8 mouse cellular contexts compared by ENCODE assay signal in genomic region chr2:152734984-152735383, GRCm38 (mm10). TPM values are rescaled to one million over a fixed set of nuclear protein-coding genes. Genes with fewer than 3 reads are reported as not detected.
A peak's percentile ranks its signal among the peaks of the same experiment; 100 is the strongest.
DNase-seq lines count a peak whose midpoint lies in the region; ATAC-seq and TF ChIP-seq lines count a peak whose summit lies in the region.

No protein-coding gene starts in this region.

- peak overlapping the region; percentile 91 for H3K4me2 ChIP-seq in hindbrain, embryonic 16.5 days (ENCODE audit: low read length)

- no peaks in the 10 kb centered on the region for H3K9me3 ChIP-seq in hindbrain, embryonic 16.5 days (ENCODE audit: control insufficient read depth, low read length)

- POLR2A ChIA-PET in Patski (lab: Charles Lee): interaction anchor here (0.8 kb wide), 1 partner anchor 12 kb away, joined by 4 read pairs; no protein-coding TSS in a partner anchor

- H3K4me3 ChIP-seq in hindbrain, embryonic 16.5 days (ENCODE audit: low read length): peak overlapping the region; percentile 47

- WGBS in hindbrain, embryonic 16.5 days: under 1% methylated on average over 27 of the region's 28 CpGs

- H3K27me3 ChIP-seq in Patski: no peaks in the 10 kb centered on the region
- no peaks in the 10 kb centered on the region; the same call in 1 of the 2 replicates for H3K27me3 ChIP-seq in hindbrain, embryonic 16.5 days (replicated peaks; ENCODE audit: control insufficient read depth, insufficient read depth, low read length)

- H3K27ac ChIP-seq in hindbrain, embryonic 16.5 days (ENCODE audit: low read depth, low read length): peak overlapping the region; percentile 79

- H3K36me3 ChIP-seq in hindbrain, embryonic 16.5 days (ENCODE audit: control insufficient read depth, insufficient read depth, low read length): no peaks in the 10 kb centered on the region

- in situ Hi-C loops in Patski (cut with MboI; ENCODE audit: low pct_unique_long_range_greater_than_20kb): loop anchor here (5.0 kb wide), 1 partner anchor 172 kb away; no protein-coding TSS in a partner anchor

- TF ChIP-seq CTCF in Patski (IDR thresholded peaks at IDR 0.05): no peak

- peak; percentile 45 for ATAC-seq in Patski
- ATAC-seq in hindbrain, embryonic 16.5 days: peak; percentile 89

- CTCF ChIA-PET in Patski (lab: Charles Lee): interaction anchor here (2.5 kb wide), 1 partner anchor 38 kb away, joined by 14 read pairs; no protein-coding TSS in a partner anchor

- peaks cover 30% of the 10 kb centered on the region for H3K4me1 ChIP-seq in hindbrain, embryonic 16.5 days (ENCODE audit: control insufficient read depth, insufficient read depth, low read depth, low read length)

- no peak for DNase-seq in Patski (ENCODE audit: low read depth, low spot score)
- peak; percentile 89 to 94 for DNase-seq in cerebellum, postnatal 14 days
- DNase-seq in gastrocnemius, adult 18-20 months (ENCODE audit: low spot score): peak; percentile 85
- DNase-seq in left cerebral cortex, adult 18-20 months (ENCODE audit: low spot score in 2 of 2): peak; percentile 92 to 94
- peak; percentile 96 to 99 for DNase-seq in lung, postnatal 4 days
- DNase-seq in right cerebral cortex, adult 2 months (ENCODE audit: low spot score in 2 of 2): peak; percentile 94 to 95
- peak; percentile 96 for DNase-seq in urinary bladder, postnatal 25 days (ENCODE audit: low spot score)

- H3K9ac ChIP-seq in hindbrain, embryonic 16.5 days (ENCODE audit: low read depth, low read length): peak overlapping the region; percentile 54

RNA-seq across cellular contexts. Expression of gene Id1, which starts 1.1 kb away (rescaled TPM):
- polyA plus RNA-seq in Patski (2021): 117 TPM
- 10 to 100 TPM; 16.0 to 28.5 TPM for total RNA-seq in gastrocnemius, adult 18-20 months (2021)
- 56.8 and 68.4 TPM in 2 replicates for polyA plus RNA-seq in hindbrain, embryonic 16.5 days (2015; fragmentation: Nextera tagmentation; extraction: Ambion mirVana)
- total RNA-seq in left cerebral cortex, adult 18-20 months (2021): 10 to 100 TPM; 20.6 to 27.2 TPM

RNA-seq across cellular contexts. Expression of gene Cox4i2, which starts 19.0 kb away (rescaled TPM):
- polyA plus RNA-seq in Patski (2021): 0.14 TPM
- 1 to 10 TPM; 2.6 to 3.5 TPM for total RNA-seq in gastrocnemius, adult 18-20 months (2021)
- polyA plus RNA-seq in hindbrain, embryonic 16.5 days (2015; fragmentation: Nextera tagmentation; extraction: Ambion mirVana): 6.7 and 7.0 TPM in 2 replicates
- 1 to 10 TPM; 2.7 to 2.8 TPM for total RNA-seq in left cerebral cortex, adult 18-20 months (2021)

RNA-seq across cellular contexts. Expression of gene Mcts2, which starts 48.1 kb away (rescaled TPM):
- 19.9 TPM for polyA plus RNA-seq in Patski (2021)
- 10 to 100 TPM; 11.3 to 12.7 TPM for total RNA-seq in gastrocnemius, adult 18-20 months (2021)
- polyA plus RNA-seq in hindbrain, embryonic 16.5 days (2015; fragmentation: Nextera tagmentation; extraction: Ambion mirVana): 32.2 and 36.7 TPM in 2 replicates
- total RNA-seq in left cerebral cortex, adult 18-20 months (2021): 10 to 100 TPM; 14.1 to 17.5 TPM
